Mouse (Mus musculus): ENCODE results near the gene Olfr1253. TPM values are rescaled to one million over a fixed set of nuclear protein-coding genes. Genes with fewer than 3 reads are reported as not detected.

Olfr1253 gene
- not detected in 2 replicates for polyA plus RNA-seq (2011; ENCODE audit: insufficient read depth, insufficient read length, low replicate concordance, missing spikeins)

GRCm38 (mm10) chr2:89756990-89757389, at the start of gene Olfr1253:
Gene Olfr1253, minus strand, starts transcription at chr2:89757090.
- TF ChIP-seq POLR2A (IDR thresholded peaks at IDR 0.05; ENCODE audit: borderline replicate concordance, control insufficient read depth, low read depth, low read length) (no peak), CTCF (IDR thresholded peaks at IDR 0.05; ENCODE audit: control insufficient read depth, insufficient read depth, low read length) (no peak)
- no peaks in the 10 kb centered on the region for H3K4me1 ChIP-seq (ENCODE audit: control insufficient read depth, insufficient read depth, low read length)
- 80% methylated on average over 1 of the region's 1 CpGs for WGBS
- H3K27ac ChIP-seq (ENCODE audit: control insufficient read depth, insufficient read depth, low read depth, low read length, poor library complexity) = no peak within 1 kb of the TSS
- H3K4me3 ChIP-seq (replicated peaks; ENCODE audit: control insufficient read depth, low read depth, low read length) = no peak within 1 kb of the TSS

GRCm38 (mm10) chr2:89799583-89799982, 42.7 kb upstream of the Olfr1253 start:
- 83% methylated on average over 3 of the region's 3 CpGs for WGBS
- no peak for TF ChIP-seq POLR2A (IDR thresholded peaks at IDR 0.05; ENCODE audit: borderline replicate concordance, control insufficient read depth, low read depth, low read length)
- TF ChIP-seq CTCF (IDR thresholded peaks at IDR 0.05; ENCODE audit: control insufficient read depth, insufficient read depth, low read length) = no peak
- H3K4me3 ChIP-seq (replicated peaks; ENCODE audit: control insufficient read depth, low read depth, low read length) = no peak overlapping the region
- H3K27ac ChIP-seq (ENCODE audit: control insufficient read depth, insufficient read depth, low read depth, low read length, poor library complexity) = no peak overlapping the region
- no peaks in the 10 kb centered on the region for H3K4me1 ChIP-seq (ENCODE audit: control insufficient read depth, insufficient read depth, low read length)

DNA sequence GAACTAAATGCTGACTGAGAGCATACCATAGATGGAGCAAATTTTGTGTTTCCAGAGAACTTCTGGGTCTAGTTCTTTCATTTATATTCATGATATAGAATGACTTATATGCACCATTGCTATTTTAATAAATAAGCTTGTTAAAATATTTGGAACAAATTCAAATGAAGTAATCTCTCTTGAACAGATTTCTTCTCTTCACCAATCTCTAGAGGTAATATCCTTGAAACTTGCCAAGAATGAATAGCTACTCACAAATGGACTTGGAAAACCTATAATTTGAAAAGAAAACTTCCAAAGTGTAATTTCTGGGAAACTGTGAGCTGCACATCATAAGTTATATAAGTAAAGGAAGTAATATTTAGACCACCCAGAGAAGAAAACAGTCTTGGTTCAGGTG, 36.6 kb upstream of the Olfr1253 start, which contains the start of gene Olfr1254:
Gene Olfr1254 (minus strand): TSS at position 101 of the 400 bp plus-strand sequence.
- Histone ChIP-seq H3K4me1 (ENCODE audit: control insufficient read depth, insufficient read depth, low read length) (no peaks in the 10 kb centered on the region), H3K27ac (ENCODE audit: control insufficient read depth, insufficient read depth, low read depth, low read length, poor library complexity) (no peak within 1 kb of the TSS), H3K4me3 (replicated peaks; ENCODE audit: control insufficient read depth, low read depth, low read length) (no peak within 1 kb of the TSS)
- TF ChIP-seq POLR2A (IDR thresholded peaks at IDR 0.05; ENCODE audit: borderline replicate concordance, control insufficient read depth, low read depth, low read length) (no peak), CTCF (IDR thresholded peaks at IDR 0.05; ENCODE audit: control insufficient read depth, insufficient read depth, low read length) (no peak)

DNA sequence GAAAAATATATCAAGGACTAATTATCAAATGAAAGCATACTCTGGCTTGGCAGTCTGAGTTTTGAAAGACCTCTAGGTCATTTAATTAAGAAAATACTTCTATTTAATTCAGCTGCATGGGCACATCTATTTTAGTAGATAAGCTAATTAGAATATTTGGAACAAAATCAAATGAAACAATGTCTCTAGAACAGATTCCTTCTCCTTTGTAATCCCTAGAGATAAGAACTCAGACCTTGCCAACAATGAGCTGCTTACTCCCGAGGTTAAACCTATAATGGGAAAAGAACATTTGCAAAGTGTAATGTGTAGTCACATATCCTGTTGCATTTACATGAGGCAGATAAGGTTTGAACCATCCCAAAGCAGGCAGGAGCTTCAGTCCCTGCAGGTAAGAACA, 32.0 kb downstream of the Olfr1253 start, which contains the start of gene Olfr1252:
Gene Olfr1252 (minus strand): TSS at position 101 of the 400 bp plus-strand sequence.
- H3K4me3 ChIP-seq (replicated peaks; ENCODE audit: control insufficient read depth, low read depth, low read length) = no peak within 1 kb of the TSS
- no peak within 1 kb of the TSS for H3K27ac ChIP-seq (ENCODE audit: control insufficient read depth, insufficient read depth, low read depth, low read length, poor library complexity)
- 43% methylated on average over 1 of the region's 1 CpGs for WGBS
- no peak for TF ChIP-seq CTCF (IDR thresholded peaks at IDR 0.05; ENCODE audit: control insufficient read depth, insufficient read depth, low read length)
- no peak for TF ChIP-seq POLR2A (IDR thresholded peaks at IDR 0.05; ENCODE audit: borderline replicate concordance, control insufficient read depth, low read depth, low read length)
- no peaks in the 10 kb centered on the region for H3K4me1 ChIP-seq (ENCODE audit: control insufficient read depth, insufficient read depth, low read length)

Other genes starting within 250 kb of the Olfr1253 start
- not detected in 2 replicates for gene Olfr1243, start 225.6 kb downstream of the Olfr1253 start, polyA plus RNA-seq (2011; ENCODE audit: insufficient read depth, insufficient read length, low replicate concordance, missing spikeins)
- gene Olfr1245, start 178.6 kb downstream of the Olfr1253 start, polyA plus RNA-seq (2011; ENCODE audit: insufficient read depth, insufficient read length, low replicate concordance, missing spikeins) = not detected in 2 replicates
- not detected in 2 replicates for gene Olfr1246, start 163.9 kb downstream of the Olfr1253 start, polyA plus RNA-seq (2011; ENCODE audit: insufficient read depth, insufficient read length, low replicate concordance, missing spikeins)
- not detected in 2 replicates for gene Olfr1247, start 143.0 kb downstream of the Olfr1253 start, polyA plus RNA-seq (2011; ENCODE audit: insufficient read depth, insufficient read length, low replicate concordance, missing spikeins)
- gene Olfr1248, start 138.8 kb downstream of the Olfr1253 start, polyA plus RNA-seq (2011; ENCODE audit: insufficient read depth, insufficient read length, low replicate concordance, missing spikeins) = not detected in 2 replicates
- gene Olfr1249, start 122.1 kb downstream of the Olfr1253 start, polyA plus RNA-seq (2011; ENCODE audit: insufficient read depth, insufficient read length, low replicate concordance, missing spikeins) = not detected in 2 replicates
- gene Olfr1250, start 95.6 kb downstream of the Olfr1253 start, polyA plus RNA-seq (2011; ENCODE audit: insufficient read depth, insufficient read length, low replicate concordance, missing spikeins) = 0.45 TPM in 1 of 2 replicates, not detected in the other
- not detected in 2 replicates for gene Olfr1251, start 85.2 kb downstream of the Olfr1253 start, polyA plus RNA-seq (2011; ENCODE audit: insufficient read depth, insufficient read length, low replicate concordance, missing spikeins)
- not detected in 2 replicates for gene Olfr1252, start 32.1 kb downstream of the Olfr1253 start, polyA plus RNA-seq (2011; ENCODE audit: insufficient read depth, insufficient read length, low replicate concordance, missing spikeins)
- gene Olfr1254, start 36.5 kb upstream of the Olfr1253 start, polyA plus RNA-seq (2011; ENCODE audit: insufficient read depth, insufficient read length, low replicate concordance, missing spikeins) = 0.70 TPM in 1 of 2 replicates, not detected in the other
- not detected in 2 replicates for gene Olfr1255, start 55.0 kb upstream of the Olfr1253 start, polyA plus RNA-seq (2011; ENCODE audit: insufficient read depth, insufficient read length, low replicate concordance, missing spikeins)
- not detected in 2 replicates for gene Olfr1256, start 84.5 kb upstream of the Olfr1253 start, polyA plus RNA-seq (2011; ENCODE audit: insufficient read depth, insufficient read length, low replicate concordance, missing spikeins)
- not detected in 2 replicates for gene Olfr48, start 91.1 kb upstream of the Olfr1253 start, polyA plus RNA-seq (2011; ENCODE audit: insufficient read depth, insufficient read length, low replicate concordance, missing spikeins)
- gene Olfr1257, start 121.3 kb upstream of the Olfr1253 start, polyA plus RNA-seq (2011; ENCODE audit: insufficient read depth, insufficient read length, low replicate concordance, missing spikeins) = not detected in 2 replicates
- gene Olfr1258, start 170.2 kb upstream of the Olfr1253 start, polyA plus RNA-seq (2011; ENCODE audit: insufficient read depth, insufficient read length, low replicate concordance, missing spikeins) = not detected in 2 replicates
- not detected in 2 replicates for gene Olfr1259, start 191.6 kb upstream of the Olfr1253 start, polyA plus RNA-seq (2011; ENCODE audit: insufficient read depth, insufficient read length, low replicate concordance, missing spikeins)
- gene Olfr1260, start 217.2 kb upstream of the Olfr1253 start, polyA plus RNA-seq (2011; ENCODE audit: insufficient read depth, insufficient read length, low replicate concordance, missing spikeins) = not detected in 2 replicates
- not detected in 2 replicates for gene Olfr1261, start 234.1 kb upstream of the Olfr1253 start, polyA plus RNA-seq (2011; ENCODE audit: insufficient read depth, insufficient read length, low replicate concordance, missing spikeins)
- gene Olfr1262, start 243.1 kb upstream of the Olfr1253 start, polyA plus RNA-seq (2011; ENCODE audit: insufficient read depth, insufficient read length, low replicate concordance, missing spikeins) = not detected in 2 replicates